Mouse (Mus musculus) testis, adult 2 months (tissue): ENCODE data around the gene Mtx3. TPM values are rescaled to one million over a fixed set of nuclear protein-coding genes. Genes with fewer than 3 reads are reported as not detected.

ENCODE experiments used
- H3K27ac ChIP-seq: fragments of 200-500 bp; 2 replicates; pipeline ENCODE4 v1.5.1; 2012; ENCODE audit warnings: low read depth, low read length; ENCODE audit not compliant: control insufficient read depth, insufficient read depth
- H3K27me3 ChIP-seq: fragments of 200-500 bp; 2 replicates; pipeline ENCODE4 v1.6.1; 2012; ENCODE audit warnings: mild to moderate bottlenecking, low read length, moderate library complexity; ENCODE audit not compliant: control insufficient read depth, insufficient read depth
- H3K36me3 ChIP-seq: fragments of 200-500 bp; 2 replicates; pipeline ENCODE4 v1.6.1; 2012; ENCODE audit warnings: mild to moderate bottlenecking, low read length; ENCODE audit not compliant: control insufficient read depth, insufficient read depth
- H3K4me1 ChIP-seq: fragments of 200-500 bp; 2 replicates; pipeline ENCODE4 v1.6.1; 2012; ENCODE audit warnings: low read length; ENCODE audit not compliant: control insufficient read depth, insufficient read depth
- H3K4me3 ChIP-seq: fragments of 200-500 bp; 2 replicates; pipeline ENCODE4 v1.5.1; 2012; ENCODE audit warnings: low read depth, mild to moderate bottlenecking, low read length, moderate library complexity, mixed read lengths; ENCODE audit not compliant: control insufficient read depth
- CTCF ChIP-seq: fragments of 200-500 bp; IDR thresholded peaks from 2 replicates; pipeline ENCODE4 v1.5.1; 2012; ENCODE audit warnings: low read depth, mild to moderate bottlenecking, inconsistent platforms, low read length, moderate library complexity; ENCODE audit not compliant: control insufficient read depth, insufficient read depth, insufficient replicate concordance
- POLR2A ChIP-seq: fragments of 200-500 bp; IDR thresholded peaks from 2 replicates; pipeline ENCODE4 v1.6.1; 2012; ENCODE audit warnings: low read depth, mild to moderate bottlenecking, inconsistent platforms, low read length, moderate library complexity; ENCODE audit not compliant: control insufficient read depth
- polyA plus RNA-seq: library from polyadenylated mRNA; depleted of rRNA; stranded (reverse); fragments of >200 nt; gene quantifications from 2 replicates; pipeline ENCODE4 v1.2.3, GENCODE M21; 2012; rRNA removed

Mtx3 gene
- polyA plus RNA-seq, 1 experiment = 4.3 TPM

- Histone ChIP-seq H3K27ac (no peak overlapping the region), H3K27me3 (no peaks in the 10 kb centered on the region), H3K4me3 (no peak overlapping the region), H3K4me1 (no peaks in the 10 kb centered on the region), H3K36me3 (no peaks in the 10 kb centered on the region)
- TF ChIP-seq POLR2A (no peak), CTCF (no peak)
These were observed 38.6 kb downstream of the Mtx3 start for GRCm38 (mm10) chr13:92882986-92883720.

- H3K27ac ChIP-seq = no peak overlapping the region
- no peaks in the 10 kb centered on the region for H3K27me3 ChIP-seq
- no peaks in the 10 kb centered on the region for H3K4me1 ChIP-seq
- no peak for TF ChIP-seq POLR2A
- TF ChIP-seq CTCF = no peak
- no peak overlapping the region for H3K4me3 ChIP-seq
- no peaks in the 10 kb centered on the region for H3K36me3 ChIP-seq
These were observed 39.6 kb downstream of the Mtx3 start for GRCm38 (mm10) chr13:92884206-92884605.

DNA sequence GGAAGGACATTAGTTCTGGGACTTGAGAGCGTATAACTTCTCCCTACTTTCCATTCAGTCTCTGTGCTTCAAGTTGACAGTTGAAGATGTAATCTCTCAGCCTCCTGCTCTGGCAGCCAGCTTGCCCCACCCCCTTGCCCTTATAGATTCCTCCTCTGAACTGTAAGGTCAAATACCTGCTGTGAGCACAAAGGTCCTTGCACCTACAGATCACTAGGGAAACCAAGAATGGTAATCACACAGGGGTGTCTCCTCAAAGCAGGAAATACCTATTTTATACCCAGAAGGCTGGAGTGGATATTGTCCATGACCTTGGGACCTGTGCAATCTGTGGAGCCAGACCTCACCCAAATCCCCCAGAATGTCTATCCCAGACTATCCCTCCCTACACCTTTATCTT, 40.4 kb downstream of the Mtx3 start:
- no peak overlapping the region for H3K27ac ChIP-seq

DNA sequence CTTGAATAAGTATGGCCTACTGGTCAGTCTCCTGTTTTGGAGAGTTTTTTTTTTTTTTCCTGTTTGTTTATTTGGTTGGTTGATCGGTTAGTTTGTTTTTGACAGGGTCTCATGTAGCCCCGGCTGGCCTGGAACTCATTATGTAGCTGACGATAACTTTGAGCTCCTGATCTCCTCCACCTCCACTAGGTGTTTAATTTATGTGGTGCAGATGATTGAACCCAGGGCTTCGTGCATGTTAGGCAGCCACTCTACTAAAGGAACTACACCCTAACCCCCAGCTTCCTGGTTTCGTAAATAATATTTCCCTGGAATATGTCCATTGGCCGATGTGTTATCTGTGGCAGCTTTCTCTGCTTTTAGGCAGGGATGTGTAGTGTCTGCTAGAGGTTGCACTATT, 54.5 kb downstream of the Mtx3 start:
- Histone ChIP-seq H3K4me1 (no peaks in the 10 kb centered on the region; the same call in 1 of the 2 replicates), H3K27ac (no peak overlapping the region), H3K36me3 (no peaks in the 10 kb centered on the region), H3K4me3 (no peak overlapping the region), H3K27me3 (no peaks in the 10 kb centered on the region)
- TF ChIP-seq CTCF = no peak
- TF ChIP-seq POLR2A = no peak

More for the DNA sequence above, 40.4 kb downstream of the Mtx3 start:
- Histone ChIP-seq H3K4me1 (no peaks in the 10 kb centered on the region), H3K27me3 (no peaks in the 10 kb centered on the region), H3K36me3 (no peaks in the 10 kb centered on the region), H3K4me3 (no peak overlapping the region)
- no peak for TF ChIP-seq CTCF
- TF ChIP-seq POLR2A = no peak

- Histone ChIP-seq H3K4me1 (no peaks in the 10 kb centered on the region; the same call in 1 of the 2 replicates), H3K27me3 (no peaks in the 10 kb centered on the region), H3K36me3 (no peaks in the 10 kb centered on the region), H3K4me3 (no peak overlapping the region), H3K27ac (no peak overlapping the region)
- TF ChIP-seq CTCF = no peak
- TF ChIP-seq POLR2A = no peak
These were observed 58.7 kb downstream of the Mtx3 start for GRCm38 (mm10) chr13:92903291-92903690.

DNA sequence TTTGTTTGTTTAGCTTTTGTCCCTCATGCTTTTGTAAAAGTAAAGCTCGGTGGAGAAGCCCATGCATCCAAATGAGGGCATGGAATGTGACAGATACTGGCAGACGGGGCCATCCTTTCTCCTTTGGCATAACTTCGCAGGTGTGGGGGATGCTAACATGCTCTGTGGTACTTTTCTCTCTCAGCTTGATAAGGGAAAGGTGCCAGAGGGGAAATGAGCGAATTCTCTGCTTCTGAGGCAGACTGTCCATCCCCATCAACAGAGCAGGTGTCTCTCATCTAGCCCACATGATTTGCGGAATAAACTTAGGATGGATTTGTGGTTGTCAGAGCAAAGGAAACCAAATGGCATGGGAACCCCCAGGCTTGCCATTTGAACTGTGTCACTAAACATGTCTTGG, 61.4 kb downstream of the Mtx3 start:
- TF ChIP-seq CTCF = no peak
- no peak for TF ChIP-seq POLR2A

GRCm38 (mm10) chr13:92907366-92907765, 62.8 kb downstream of the Mtx3 start:
- H3K4me1 ChIP-seq = no peaks in the 10 kb centered on the region
- H3K4me3 ChIP-seq = no peak overlapping the region
- no peak overlapping the region for H3K27ac ChIP-seq
- no peaks in the 10 kb centered on the region for H3K27me3 ChIP-seq
- H3K36me3 ChIP-seq = no peaks in the 10 kb centered on the region
- TF ChIP-seq CTCF = no peak
- TF ChIP-seq POLR2A = no peak

More for the DNA sequence above, 61.4 kb downstream of the Mtx3 start:
- Histone ChIP-seq H3K36me3 (no peaks in the 10 kb centered on the region), H3K27me3 (no peaks in the 10 kb centered on the region), H3K4me3 (no peak overlapping the region), H3K27ac (no peak overlapping the region), H3K4me1 (no peaks in the 10 kb centered on the region)

Other genes starting within 250 kb of the Mtx3 start
- 8.7 and 10.1 TPM in 2 replicates for gene Serinc5, start 233.7 kb upstream of the Mtx3 start, polyA plus RNA-seq
- gene Thbs4, start 49.9 kb upstream of the Mtx3 start, polyA plus RNA-seq = 0.11 and 0.14 TPM in 2 replicates